Mouse (Mus musculus): Measurements from ENCODE around the gene Olfr156. TPM values are rescaled to one million over a fixed set of nuclear protein-coding genes. Genes with fewer than 3 reads are reported as not detected.

Gene Olfr156
- polyA plus RNA-seq, 1 experiment from 2014 or later = not detected

GRCm38 (mm10) chr4:43771626-43772025 lies 52.1 kb downstream of the Olfr156 start:
- Histone ChIP-seq H3K27ac (ENCODE audit: low read length) (no peak overlapping the region), H3K4me2 (ENCODE audit: low read length) (no peak overlapping the region), H3K36me3 (ENCODE audit: control insufficient read depth, insufficient read depth, low read length) (no peaks in the 10 kb centered on the region), H3K9me3 (replicated peaks; ENCODE audit: control insufficient read depth, low read length, poor library complexity, severe bottlenecking) (no peaks in the 10 kb centered on the region), H3K4me3 (ENCODE audit: low read depth, low read length) (no peak overlapping the region), H3K4me1 (ENCODE audit: control insufficient read depth, insufficient read depth, low read length) (no peaks in the 10 kb centered on the region), H3K9ac (ENCODE audit: low read depth, low read length) (no peak overlapping the region), H3K27me3 (ENCODE audit: control insufficient read depth, insufficient read depth, low read depth, low read length) (no peaks in the 10 kb centered on the region)
- ATAC-seq = no peak
- 64% methylated on average over 6 of the region's 6 CpGs for WGBS

DNA sequence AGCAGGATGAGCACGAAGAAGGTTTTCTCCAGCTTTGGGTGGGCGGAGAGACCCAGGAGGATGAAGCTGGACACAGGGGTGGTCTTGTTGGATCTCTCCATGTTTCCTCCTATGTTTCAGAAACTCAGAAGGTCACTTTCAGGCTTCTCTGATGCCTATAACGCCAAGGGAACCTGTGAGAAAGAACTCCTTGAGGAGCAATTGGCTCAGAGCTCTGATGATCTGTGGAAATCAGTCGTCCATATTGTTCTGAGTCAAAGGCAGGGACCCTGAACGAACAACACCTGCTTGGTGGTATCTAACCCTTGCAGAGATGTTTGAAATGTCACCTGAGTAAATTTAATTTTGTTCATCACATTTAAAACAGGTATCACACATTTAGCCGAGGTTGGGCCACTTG lies 52.8 kb downstream of the Olfr156 start, which contains the start of gene Olfr159:
Olfr159 (minus strand) TSS at position 101 of the 400 bp plus-strand sequence.
- ATAC-seq = no peak
- H3K9me3 ChIP-seq (replicated peaks; ENCODE audit: control insufficient read depth, low read length, poor library complexity, severe bottlenecking) = no peaks in the 10 kb centered on the region
- no peaks in the 10 kb centered on the region for H3K4me1 ChIP-seq (ENCODE audit: control insufficient read depth, insufficient read depth, low read length)
- H3K4me2 ChIP-seq (ENCODE audit: low read length) = no peak within 1 kb of the TSS
- no peak within 1 kb of the TSS for H3K4me3 ChIP-seq (ENCODE audit: low read depth, low read length)
- H3K27ac ChIP-seq (ENCODE audit: low read length) = no peak within 1 kb of the TSS
- H3K27me3 ChIP-seq (ENCODE audit: control insufficient read depth, insufficient read depth, low read depth, low read length) = no peaks in the 10 kb centered on the region
- WGBS = 85% methylated on average over 6 of the region's 6 CpGs
- no peak within 1 kb of the TSS for H3K9ac ChIP-seq (ENCODE audit: low read depth, low read length)
- no peaks in the 10 kb centered on the region for H3K36me3 ChIP-seq (ENCODE audit: control insufficient read depth, insufficient read depth, low read length)

Other genes starting within 250 kb of the Olfr156 start
- 15.2 and 22.5 TPM in 2 replicates for gene Rgp1, start 245.2 kb downstream of the Olfr156 start, polyA plus RNA-seq (2015; fragmentation: Nextera tagmentation; extraction: Ambion mirVana)
- gene Gba2, start 245.0 kb downstream of the Olfr156 start, polyA plus RNA-seq (2015; fragmentation: Nextera tagmentation; extraction: Ambion mirVana) = 61.3 and 61.9 TPM in 2 replicates
- gene Msmp, start 239.4 kb downstream of the Olfr156 start, polyA plus RNA-seq (2015; fragmentation: Nextera tagmentation; extraction: Ambion mirVana) = 1.1 TPM in 1 of 2 replicates, not detected in the other
- 13.5 and 14.7 TPM in 2 replicates for gene Npr2, start 192.0 kb downstream of the Olfr156 start, polyA plus RNA-seq (2015; fragmentation: Nextera tagmentation; extraction: Ambion mirVana)
- gene Spag8, start 170.3 kb downstream of the Olfr156 start, polyA plus RNA-seq (2015; fragmentation: Nextera tagmentation; extraction: Ambion mirVana) = 8.3 and 11.8 TPM in 2 replicates
- 57.9 and 61.0 TPM in 2 replicates for gene Hint2, start 167.4 kb downstream of the Olfr156 start, polyA plus RNA-seq (2015; fragmentation: Nextera tagmentation; extraction: Ambion mirVana)
- 14.9 and 15.8 TPM in 2 replicates for gene Tmem8b, start 154.9 kb downstream of the Olfr156 start, polyA plus RNA-seq (2015; fragmentation: Nextera tagmentation; extraction: Ambion mirVana)
- 0.97 and 1.1 TPM in 2 replicates for gene Fam221b, start 154.8 kb downstream of the Olfr156 start, polyA plus RNA-seq (2015; fragmentation: Nextera tagmentation; extraction: Ambion mirVana)
- not detected in 2 replicates for gene Olfr70, start 123.1 kb downstream of the Olfr156 start, polyA plus RNA-seq (2015; fragmentation: Nextera tagmentation; extraction: Ambion mirVana)
- gene Olfr71, start 113.6 kb downstream of the Olfr156 start, polyA plus RNA-seq (2015; fragmentation: Nextera tagmentation; extraction: Ambion mirVana) = 0.06 TPM in 1 of 2 replicates, not detected in the other
- 0.29 and 0.34 TPM in 2 replicates for gene Hrct1, start 96.7 kb downstream of the Olfr156 start, polyA plus RNA-seq (2015; fragmentation: Nextera tagmentation; extraction: Ambion mirVana)
- 0.15 TPM in 1 of 2 replicates, not detected in the other for gene Spaar, start 93.9 kb downstream of the Olfr156 start, polyA plus RNA-seq (2015; fragmentation: Nextera tagmentation; extraction: Ambion mirVana)
- gene Olfr159, start 52.9 kb downstream of the Olfr156 start, polyA plus RNA-seq (2015; fragmentation: Nextera tagmentation; extraction: Ambion mirVana) = not detected in 2 replicates
- not detected in 2 replicates for gene Olfr157, start 16.3 kb upstream of the Olfr156 start, polyA plus RNA-seq (2015; fragmentation: Nextera tagmentation; extraction: Ambion mirVana)
- gene Olfr155, start 27.7 kb upstream of the Olfr156 start, polyA plus RNA-seq (2015; fragmentation: Nextera tagmentation; extraction: Ambion mirVana) = not detected in 2 replicates
- gene Reck, start 51.6 kb upstream of the Olfr156 start, polyA plus RNA-seq (2015; fragmentation: Nextera tagmentation; extraction: Ambion mirVana) = 4.4 and 6.1 TPM in 2 replicates
- gene Glipr2, start 133.5 kb upstream of the Olfr156 start, polyA plus RNA-seq (2015; fragmentation: Nextera tagmentation; extraction: Ambion mirVana) = 26.6 and 32.1 TPM in 2 replicates
- not detected in 2 replicates for gene Ccin, start 159.6 kb upstream of the Olfr156 start, polyA plus RNA-seq (2015; fragmentation: Nextera tagmentation; extraction: Ambion mirVana)
- 340 and 348 TPM in 2 replicates for gene Clta, start 180.6 kb upstream of the Olfr156 start, polyA plus RNA-seq (2015; fragmentation: Nextera tagmentation; extraction: Ambion mirVana)